Mouse (Mus musculus) midbrain, embryonic 11.5 days (tissue): Measurements from ENCODE around the gene Cacna1i. TPM values are rescaled to one million over a fixed set of nuclear protein-coding genes. Genes with fewer than 3 reads are reported as not detected.

ENCODE experiments used
- ATAC-seq: fragments of 200-750 bp; cut with Nextera tagmentation; 2 replicates; pipeline ENCODE4 v1.8.0; 2017; ENCODE audit warnings: moderate TSS enrichment, moderate library complexity; ENCODE audit not compliant: low FRiP score
- DNase-seq: peaks from one replicate; pipeline ENCODE4 v3.0.0; 2015; ENCODE audit warnings: low spot score; ENCODE audit errors: missing footprints
- H3K27ac ChIP-seq: fragments of 300-500 bp; sonication (generic); 2 replicates; pipeline ENCODE4 v1.5.1; 2014; ENCODE audit warnings: low read depth, low read length
- H3K27me3 ChIP-seq: fragments of 300-500 bp; sonication (generic); 2 replicates; pipeline ENCODE4 v1.6.1; 2014; ENCODE audit warnings: mild to moderate bottlenecking, low read length, moderate library complexity, mixed read lengths; ENCODE audit not compliant: control insufficient read depth, insufficient read depth
- H3K36me3 ChIP-seq: fragments of 300-500 bp; sonication (generic); 2 replicates; pipeline ENCODE4 v1.6.1; 2014; ENCODE audit warnings: mild to moderate bottlenecking, low read length, moderate library complexity, mixed read lengths; ENCODE audit not compliant: control insufficient read depth, insufficient read depth
- H3K4me1 ChIP-seq: fragments of 300-500 bp; sonication (generic); 2 replicates; pipeline ENCODE4 v1.6.1; 2014; ENCODE audit warnings: low read length; ENCODE audit not compliant: control insufficient read depth, insufficient read depth
- H3K4me2 ChIP-seq: fragments of 300-500 bp; sonication (generic); 2 replicates; pipeline ENCODE4 v1.6.1; 2014; ENCODE audit warnings: mild to moderate bottlenecking, moderate library complexity
- H3K4me3 ChIP-seq: fragments of 300-500 bp; sonication (generic); 2 replicates; pipeline ENCODE4 v1.5.1; 2014; ENCODE audit warnings: low read depth, low read length
- H3K9ac ChIP-seq: fragments of 300-500 bp; sonication (generic); 2 replicates; pipeline ENCODE4 v1.6.1; 2014; ENCODE audit warnings: low read length
- H3K9me3 ChIP-seq: fragments of 300-500 bp; sonication (generic); 2 replicates; pipeline ENCODE4 v1.6.1; 2016; ENCODE audit warnings: low read length; ENCODE audit not compliant: control insufficient read depth
- WGBS: fragments of 180-500 bp; shearing (Covaris S2); extraction: QIAGEN DNeasy Blood & Tissue Kit; methylation state at CpG from one replicate; pipeline ENCODE4 v1.1.7; 2014; 5-methylcytosine and 5-hydroxymethylcytosine counted together
- polyA plus RNA-seq: library from polyadenylated mRNA; unstranded; fragments of >200 nt; fragmentation: Nextera tagmentation; extraction: Ambion mirVana; gene quantifications from 2 replicates; pipeline ENCODE4 v1.2.1, GENCODE M21; 2014

Gene Cacna1i
- polyA plus RNA-seq, 1 experiment from 2014 or later, result 0.05 TPM

- DNase-seq, result no peak
- H3K9me3 ChIP-seq, result no peaks in the 10 kb centered on the region
- peak overlapping the region; percentile 97 for H3K27ac ChIP-seq
- peaks cover 18% of the 10 kb centered on the region for H3K4me1 ChIP-seq
- H3K27me3 ChIP-seq, result no peaks in the 10 kb centered on the region
- H3K9ac ChIP-seq, result peak overlapping the region; percentile 100
- peak overlapping the region; percentile 100 for H3K4me3 ChIP-seq
- no peak for ATAC-seq
- H3K36me3 ChIP-seq, result peaks cover 13% of the 10 kb centered on the region
- WGBS, result 13% methylated on average over 16 of the region's 16 CpGs
- H3K4me2 ChIP-seq, result peak overlapping the region; percentile 93
Observed at GRCm38 (mm10) chr15:80256242-80256641, 30.8 kb upstream of the Cacna1i start.

DNA sequence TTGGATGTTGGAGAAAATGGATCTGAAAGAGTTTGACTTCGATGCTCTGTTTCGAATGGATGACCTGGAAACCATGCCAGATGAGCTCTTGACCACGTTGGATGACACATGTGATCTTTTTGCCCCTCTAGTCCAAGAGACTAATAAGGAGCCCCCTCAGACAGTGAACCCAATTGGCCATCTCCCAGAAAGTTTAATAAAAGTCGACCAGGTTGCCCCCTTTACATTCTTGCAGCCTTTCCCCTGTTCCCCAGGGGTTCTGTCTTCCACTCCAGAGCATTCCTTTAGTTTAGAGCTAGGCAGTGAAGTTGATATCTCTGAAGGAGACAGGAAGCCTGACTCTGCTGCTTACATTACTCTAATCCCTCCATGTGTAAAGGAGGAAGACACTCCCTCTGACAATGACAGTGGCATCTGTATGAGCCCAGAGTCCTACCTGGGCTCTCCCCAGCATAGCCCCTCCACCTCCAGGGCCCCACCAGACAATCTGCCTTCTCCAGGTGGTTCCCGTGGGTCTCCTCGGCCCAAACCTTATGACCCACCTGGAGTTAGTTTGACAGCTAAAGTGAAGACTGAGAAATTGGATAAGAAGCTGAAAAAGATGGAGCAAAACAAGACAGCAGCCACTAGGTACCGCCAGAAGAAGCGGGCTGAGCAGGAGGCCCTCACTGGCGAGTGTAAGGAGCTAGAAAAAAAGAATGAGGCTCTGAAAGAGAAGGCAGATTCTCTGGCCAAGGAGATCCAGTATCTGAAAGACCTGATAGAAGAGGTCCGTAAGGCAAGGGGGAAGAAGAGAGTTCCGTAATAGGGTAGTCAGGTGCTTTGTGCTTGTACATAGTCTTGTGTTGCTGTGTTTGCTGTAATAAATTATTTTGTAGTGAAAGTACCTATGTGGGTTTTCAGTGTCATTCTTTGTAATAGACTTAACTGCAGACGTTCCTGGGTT lies 30.1 kb upstream of the Cacna1i start:
- H3K27ac ChIP-seq, result 0 out of 2 replicates have a peak overlapping the region, but pooled peaks have one; percentile 97
- peak overlapping the region; percentile 100 for H3K4me3 ChIP-seq
- WGBS, result 67% methylated on average over 12 of the region's 12 CpGs
- H3K9me3 ChIP-seq, result no peaks in the 10 kb centered on the region
- peak overlapping the region; percentile 93 for H3K4me2 ChIP-seq
- H3K9ac ChIP-seq, result peak overlapping the region; percentile 100
- DNase-seq (no peak), ATAC-seq (no peak)
- peaks cover 13% of the 10 kb centered on the region for H3K36me3 ChIP-seq
- peaks cover 18% of the 10 kb centered on the region for H3K4me1 ChIP-seq
- no peaks in the 10 kb centered on the region for H3K27me3 ChIP-seq

- H3K4me3 ChIP-seq, result peak overlapping the region; percentile 100
- 0 out of 2 replicates have a peak overlapping the region, but pooled peaks have one; percentile 34 for H3K9ac ChIP-seq
- H3K9me3 ChIP-seq, result no peaks in the 10 kb centered on the region
- 0 out of 2 replicates have a peak overlapping the region, but pooled peaks have one; percentile 30 for H3K27ac ChIP-seq
- ATAC-seq (no peak), DNase-seq (peak; percentile 86)
- H3K4me1 ChIP-seq, result peaks cover 18% of the 10 kb centered on the region
- 42% methylated on average over 4 of the region's 4 CpGs for WGBS
- peak overlapping the region; percentile 93; the same call in 1 of the 2 replicates for H3K4me2 ChIP-seq
- H3K36me3 ChIP-seq, result peaks cover 13% of the 10 kb centered on the region
- H3K27me3 ChIP-seq, result no peaks in the 10 kb centered on the region
Observed at GRCm38 (mm10) chr15:80257602-80258239, 29.3 kb upstream of the Cacna1i start.

- no peaks in the 10 kb centered on the region for H3K27me3 ChIP-seq
- H3K36me3 ChIP-seq, result peaks cover 13% of the 10 kb centered on the region
- peak overlapping the region; percentile 30 for H3K27ac ChIP-seq
- H3K9ac ChIP-seq, result 0 out of 2 replicates have a peak overlapping the region, but pooled peaks have one; percentile 1
- no peak overlapping the region for H3K4me3 ChIP-seq
- peaks cover 22% of the 10 kb centered on the region for H3K4me1 ChIP-seq
- no peak for ATAC-seq
- no peak overlapping the region for H3K4me2 ChIP-seq
- no peaks in the 10 kb centered on the region for H3K9me3 ChIP-seq
- WGBS, result 69% methylated on average over 11 of the region's 11 CpGs
- peak; percentile 86 for DNase-seq
Observed at GRCm38 (mm10) chr15:80258240-80259170, 28.5 kb upstream of the Cacna1i start.

GRCm38 (mm10) chr15:80259406-80260045 lies 27.5 kb upstream of the Cacna1i start:
- Histone ChIP-seq H3K4me1 (peaks cover 18% of the 10 kb centered on the region), H3K27ac (no peak overlapping the region), H3K27me3 (no peaks in the 10 kb centered on the region), H3K4me3 (no peak overlapping the region), H3K9ac (no peak overlapping the region), H3K9me3 (no peaks in the 10 kb centered on the region), H3K36me3 (peaks cover 13% of the 10 kb centered on the region), H3K4me2 (no peak overlapping the region)
- DNase-seq (no peak), ATAC-seq (no peak)
- WGBS, result 83% methylated on average over 8 of the region's 8 CpGs

DNA sequence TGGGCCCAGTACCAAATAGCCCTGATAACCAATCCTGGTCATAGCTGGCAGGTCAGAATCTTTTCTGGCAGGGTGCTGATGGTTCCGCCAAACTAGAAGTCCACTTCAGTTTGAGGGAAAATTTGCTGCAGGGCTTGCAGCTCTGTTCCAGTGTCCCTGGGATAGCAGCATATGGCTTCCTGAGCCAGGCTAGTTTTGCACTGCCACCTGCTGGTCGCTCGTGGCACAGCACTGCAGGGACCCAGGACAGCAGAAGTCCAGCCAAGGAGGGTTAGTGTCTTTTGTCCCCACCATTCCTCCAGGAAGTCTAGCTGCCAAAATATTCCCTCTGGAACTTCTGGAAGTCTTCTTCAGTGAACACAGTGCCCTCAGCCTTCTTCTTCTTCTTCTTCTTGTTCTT lies 26.4 kb upstream of the Cacna1i start:
- Histone ChIP-seq H3K4me3 (no peak overlapping the region), H3K36me3 (peaks cover 13% of the 10 kb centered on the region), H3K4me1 (peaks cover 18% of the 10 kb centered on the region), H3K27me3 (no peaks in the 10 kb centered on the region), H3K9me3 (no peaks in the 10 kb centered on the region), H3K9ac (no peak overlapping the region), H3K27ac (no peak overlapping the region), H3K4me2 (no peak overlapping the region)
- DNase-seq (peak; percentile 99), ATAC-seq (no peak)
- WGBS, result 18% methylated on average over 3 of the region's 3 CpGs

GRCm38 (mm10) chr15:80261100-80261499 lies 25.9 kb upstream of the Cacna1i start:
- 84% methylated on average over 7 of the region's 7 CpGs for WGBS
- Histone ChIP-seq H3K27me3 (no peaks in the 10 kb centered on the region), H3K9ac (no peak overlapping the region), H3K4me2 (no peak overlapping the region), H3K4me1 (peaks cover 18% of the 10 kb centered on the region), H3K4me3 (no peak overlapping the region), H3K9me3 (no peaks in the 10 kb centered on the region), H3K27ac (no peak overlapping the region), H3K36me3 (peaks cover 13% of the 10 kb centered on the region)
- ATAC-seq, result no peak
- no peak for DNase-seq
